Mouse (Mus musculus): ENCODE data around the gene Podn.

The Podn gene

DNA sequence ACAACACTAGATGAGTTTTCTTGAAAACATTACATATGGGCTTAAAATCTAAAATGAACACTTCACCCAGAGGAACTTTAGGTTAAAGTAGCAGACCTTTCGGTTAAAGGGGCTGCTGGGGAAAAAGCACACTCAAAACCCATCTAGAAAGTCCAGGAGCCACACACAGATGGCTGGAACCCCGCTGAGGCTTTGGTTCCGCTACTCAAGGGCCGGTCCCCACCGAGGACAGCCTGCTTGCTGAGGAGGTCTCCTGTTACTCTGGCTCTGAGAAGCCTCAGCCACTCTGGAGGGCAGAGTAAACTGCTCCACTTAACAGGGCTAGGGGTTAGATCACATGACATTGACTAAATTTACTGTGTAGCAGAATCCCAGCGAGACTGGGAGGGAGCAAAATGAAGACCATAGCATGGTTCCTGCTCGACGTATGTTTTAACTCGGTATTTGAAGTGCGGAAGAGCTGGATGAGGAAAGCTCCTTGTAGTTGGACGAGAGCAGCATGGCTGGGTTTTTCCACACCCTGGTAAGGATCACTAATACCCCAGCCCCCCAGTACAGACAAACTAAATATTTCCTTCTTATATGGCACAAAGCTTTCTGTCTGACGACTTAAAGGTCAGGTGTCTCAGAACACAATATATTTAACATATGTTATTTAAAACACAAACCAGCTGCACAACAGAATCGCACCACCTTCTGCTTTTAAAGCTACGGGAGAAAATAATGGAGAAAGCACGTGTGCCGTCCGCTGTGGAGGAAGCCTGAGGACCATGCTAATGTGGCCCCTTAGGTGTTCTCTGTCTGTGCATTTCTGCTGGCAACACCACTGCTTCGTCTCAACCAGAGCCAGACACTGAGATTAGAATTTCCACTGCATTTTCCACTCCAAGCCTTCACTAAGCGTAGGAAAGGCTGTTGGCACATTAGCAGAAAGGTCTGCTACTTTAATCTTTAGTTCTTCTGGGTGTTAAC lies 50.8 kb downstream of the Podn start:
- no peak for DNase-seq (ENCODE audit: low spot score)

DNA sequence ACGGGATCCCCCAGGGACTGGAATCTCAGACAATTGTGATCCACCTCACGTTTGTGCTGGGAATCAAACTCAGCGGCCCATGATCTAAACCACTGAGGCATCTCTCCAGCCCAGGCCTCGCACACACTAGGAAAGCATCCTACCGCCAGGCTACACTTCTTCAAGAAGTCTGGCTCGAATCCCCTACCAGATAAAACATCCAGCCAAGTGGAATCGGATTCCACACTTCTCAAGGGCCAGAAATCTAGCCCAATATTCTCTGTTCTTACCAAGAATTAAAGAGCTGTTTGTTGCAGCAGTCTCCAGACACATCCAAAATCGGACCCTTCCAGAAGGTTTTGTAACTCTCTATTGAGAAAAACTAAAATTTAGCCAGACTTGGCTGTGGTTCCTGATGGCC lies 59.2 kb downstream of the Podn start:
- DNase-seq (ENCODE audit: low spot score): no peak

GRCm38 (mm10) chr4:108033041-108033764 lies 63.0 kb downstream of the Podn start:
- DNase-seq (ENCODE audit: low spot score): no peak

DNA sequence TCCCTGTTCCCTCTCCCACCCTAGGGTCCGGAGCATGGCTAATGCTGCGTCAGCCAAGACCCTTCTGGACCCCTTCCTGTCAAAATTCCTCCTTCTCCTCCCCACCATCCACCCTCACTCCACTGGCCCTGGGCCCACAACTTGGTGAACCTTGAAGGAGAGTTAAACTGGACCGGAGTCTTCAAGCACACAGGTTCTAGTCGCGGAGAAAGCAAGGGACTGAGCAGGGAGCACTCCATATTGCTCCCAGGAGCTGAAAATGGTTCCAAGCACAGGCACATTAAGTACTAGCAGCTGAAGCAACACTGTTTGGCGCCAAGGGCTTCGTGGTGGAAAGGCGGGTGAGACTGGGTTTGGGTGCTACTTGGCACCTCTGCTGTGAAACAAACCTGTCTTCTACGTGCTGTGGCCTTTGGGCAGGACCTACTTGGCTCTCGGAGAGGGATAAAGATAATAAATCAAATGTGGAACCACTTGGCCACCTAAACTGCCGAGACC lies 63.8 kb downstream of the Podn start:
- DNase-seq (ENCODE audit: low spot score): no peak

DNA sequence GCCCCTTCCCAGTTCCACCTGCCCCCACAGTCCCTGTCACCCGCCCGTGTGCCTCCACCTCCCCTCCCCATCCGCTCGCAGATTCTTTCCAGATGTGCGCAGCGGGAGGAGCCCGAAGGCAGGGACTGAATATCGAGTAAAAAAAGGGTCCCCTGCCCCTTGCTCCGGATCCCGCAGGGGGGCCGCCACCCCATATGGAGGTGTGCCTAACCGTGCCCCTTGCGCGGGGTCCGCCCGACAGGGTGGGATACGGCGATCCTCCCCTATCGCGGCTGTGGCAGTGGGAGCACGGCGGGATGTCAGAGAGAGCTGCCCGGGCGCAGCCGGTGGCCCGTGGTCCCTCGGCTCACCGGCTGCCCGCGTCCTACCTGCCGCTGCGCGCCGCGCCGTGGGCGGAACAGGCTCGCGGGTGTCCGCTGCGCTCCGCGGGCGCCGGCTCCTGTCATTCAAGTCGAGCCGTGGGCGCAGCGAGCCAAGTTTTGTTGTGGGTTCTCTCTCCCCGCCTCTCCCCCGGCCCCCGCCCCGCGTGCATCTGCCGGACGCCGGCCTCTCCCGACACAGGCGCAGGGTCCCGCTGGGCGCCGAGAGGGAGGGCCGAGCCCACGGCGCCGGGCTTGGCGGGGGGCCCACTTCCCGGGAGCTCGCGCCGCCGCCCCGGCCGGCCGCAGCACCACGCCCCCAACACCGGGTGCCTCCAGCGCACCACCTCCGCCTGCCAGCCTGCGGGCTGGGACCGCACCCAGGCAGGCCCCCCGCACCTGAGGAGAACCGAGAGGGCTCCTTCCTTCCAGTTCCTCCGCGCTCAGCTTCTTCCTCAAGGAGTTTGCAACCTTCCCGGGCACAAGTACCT lies 64.5 kb downstream of the Podn start:
- no peak for DNase-seq (ENCODE audit: low spot score)

DNA sequence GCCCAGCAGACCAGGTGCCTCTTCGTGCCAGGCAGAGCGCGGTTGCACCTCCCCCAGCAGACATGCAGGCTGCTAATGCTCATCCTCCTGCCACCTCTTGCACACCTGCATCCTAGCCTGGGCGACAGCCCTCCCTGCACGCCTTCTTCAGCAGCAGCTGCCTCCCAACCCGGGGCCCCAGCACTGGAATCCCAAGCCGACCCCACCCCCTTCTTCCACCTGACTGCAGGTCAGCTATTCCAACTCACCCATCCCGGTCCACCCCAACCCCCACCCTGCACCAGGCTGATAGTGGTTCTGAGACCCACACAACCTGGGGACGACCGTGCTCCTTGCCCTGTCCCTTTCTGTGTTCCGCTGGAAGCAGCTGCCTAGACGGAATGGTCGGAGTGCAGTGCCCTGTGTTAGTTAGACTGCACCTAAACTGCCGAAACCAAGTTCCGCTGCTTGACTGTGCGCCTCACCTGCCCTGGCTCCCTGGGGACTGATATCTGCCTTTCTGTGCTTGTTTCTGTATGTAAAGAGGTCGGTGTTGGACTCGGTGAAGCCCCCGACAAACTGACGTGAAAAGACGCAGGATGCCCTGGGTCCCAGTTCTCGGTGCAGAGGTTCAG lies 65.2 kb downstream of the Podn start:
- DNase-seq (ENCODE audit: low spot score): no peak

DNA sequence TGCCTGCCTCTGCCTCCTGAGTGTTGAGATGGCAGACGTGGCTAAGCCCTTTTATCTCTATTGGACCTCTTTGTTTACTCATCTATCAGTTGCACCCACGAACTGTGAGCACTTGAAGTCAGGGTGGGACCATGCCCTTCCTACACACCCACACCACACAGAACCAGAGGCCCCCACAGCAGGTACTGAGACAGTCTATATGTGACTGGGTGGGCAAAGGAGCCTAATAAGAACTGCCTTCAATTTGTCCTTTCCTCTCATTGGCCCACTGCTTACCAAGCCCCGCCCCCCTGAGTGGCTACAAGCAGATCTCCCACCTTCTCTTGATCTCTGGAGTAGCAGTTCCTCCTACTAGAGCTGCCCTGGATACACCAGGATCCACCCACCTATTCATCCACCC lies 70.1 kb downstream of the Podn start:
- DNase-seq (ENCODE audit: low spot score): no peak

GRCm38 (mm10) chr4:108025269-108025668 lies 71.0 kb downstream of the Podn start:
- DNase-seq (ENCODE audit: low spot score): no peak

DNA sequence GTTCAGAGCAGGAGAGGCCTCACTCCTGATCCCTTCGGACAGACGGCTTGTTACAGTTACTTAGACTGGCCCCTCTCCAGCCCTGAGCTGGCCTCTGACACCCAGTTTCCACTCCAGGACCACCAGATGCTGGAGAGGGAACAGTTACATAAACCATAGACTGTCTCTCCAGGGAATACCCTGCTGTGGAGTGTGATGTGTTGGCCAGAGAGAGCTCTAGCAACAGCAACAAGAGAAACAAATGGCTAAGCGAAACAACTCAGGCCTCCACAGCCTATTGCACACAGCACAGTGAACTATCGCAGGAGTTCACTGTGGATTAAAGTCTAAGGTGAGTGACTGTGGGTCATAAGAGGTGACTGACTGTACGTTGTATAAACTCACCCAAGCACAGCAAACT lies 71.6 kb downstream of the Podn start:
- no peak for DNase-seq (ENCODE audit: low spot score)

GRCm38 (mm10) chr4:108023186-108023585 lies 73.1 kb downstream of the Podn start:
- no peak for DNase-seq (ENCODE audit: low spot score)

- no peak for DNase-seq (ENCODE audit: low spot score)
Measured at GRCm38 (mm10) chr4:108020178-108020577, 76.1 kb downstream of the Podn start.

GRCm38 (mm10) chr4:108018961-108019921 lies 77.0 kb downstream of the Podn start:
- DNase-seq (ENCODE audit: low spot score): no peak

GRCm38 (mm10) chr4:108018241-108018923 lies 77.9 kb downstream of the Podn start:
- DNase-seq (ENCODE audit: low spot score): no peak

DNA sequence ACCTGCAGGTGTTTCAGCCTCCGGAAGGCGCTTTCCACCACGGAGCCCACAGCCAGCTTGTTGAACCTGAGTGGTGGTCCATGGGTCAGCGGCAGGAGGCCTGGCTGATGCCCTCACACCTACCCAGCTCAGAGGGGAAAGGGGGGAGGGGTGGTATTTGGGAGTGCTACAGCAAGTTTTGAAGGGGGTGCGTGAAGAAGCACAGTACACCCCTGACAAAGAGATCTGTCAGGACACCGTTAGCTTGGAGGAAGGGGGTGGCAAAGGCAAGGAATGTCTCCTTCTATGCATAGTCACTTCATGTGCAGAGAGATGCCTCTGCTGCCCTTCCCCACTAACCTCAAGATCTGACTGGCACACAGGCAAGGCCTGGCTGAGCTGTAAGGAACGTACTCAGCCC lies 78.4 kb downstream of the Podn start:
- no peak for DNase-seq (ENCODE audit: low spot score)

- DNase-seq (ENCODE audit: low spot score): no peak
Measured at GRCm38 (mm10) chr4:108016321-108016720, 79.9 kb downstream of the Podn start.

GRCm38 (mm10) chr4:108015067-108015765 lies 81.0 kb downstream of the Podn start:
- no peak for DNase-seq (ENCODE audit: low spot score)

DNA sequence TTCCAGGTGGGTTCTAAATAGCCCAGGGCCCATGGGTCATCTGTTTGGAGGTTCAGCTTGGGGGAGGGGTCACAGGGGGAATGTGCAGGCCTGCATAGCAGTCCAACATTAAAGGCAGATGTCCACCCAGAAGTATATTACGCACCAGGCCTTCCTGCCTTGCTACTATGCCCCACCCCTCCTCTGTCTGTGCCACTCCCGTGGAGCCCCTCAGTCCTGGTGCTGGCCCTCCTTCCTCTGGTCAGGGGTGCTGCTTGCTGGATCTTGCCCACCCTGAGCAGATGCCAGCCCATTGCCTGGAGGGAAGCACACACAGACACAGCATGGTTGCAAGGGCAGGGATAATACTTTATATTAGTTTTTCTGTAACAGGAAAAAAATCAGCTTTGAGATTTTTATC lies 81.8 kb downstream of the Podn start:
- DNase-seq (ENCODE audit: low spot score): no peak

GRCm38 (mm10) chr4:108008541-108008940 lies 87.7 kb downstream of the Podn start:
- no peak for DNase-seq (ENCODE audit: low spot score)

DNA sequence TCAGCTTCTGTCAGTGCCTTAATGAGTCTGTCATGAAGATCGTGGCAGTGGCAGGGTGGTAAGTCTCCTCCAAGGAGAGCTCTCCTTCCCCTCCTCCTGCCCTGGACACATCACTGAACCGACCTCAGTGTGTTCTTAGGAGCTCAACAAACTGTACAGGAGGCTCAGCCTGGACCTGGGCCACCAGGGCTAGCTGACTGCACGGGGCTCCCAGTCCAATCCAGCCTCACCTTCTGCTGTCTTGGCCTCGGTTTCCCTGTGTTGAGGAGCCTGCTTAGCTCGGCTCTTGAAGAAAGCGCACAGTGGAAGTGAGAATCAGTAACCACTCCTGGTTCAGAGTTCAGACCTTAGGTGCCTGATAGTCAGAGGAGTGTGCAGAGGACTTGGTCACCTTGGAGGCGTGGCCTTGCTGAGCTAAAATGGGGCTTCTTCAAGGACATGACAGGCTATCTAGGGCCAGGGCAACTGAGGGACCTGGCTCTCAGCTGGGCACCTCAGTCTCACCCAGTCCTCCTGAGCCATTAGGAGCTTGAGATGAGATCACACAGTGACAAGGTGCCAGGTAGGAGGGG lies 88.6 kb downstream of the Podn start:
- DNase-seq (ENCODE audit: low spot score): no peak
